In genomic region chr6:23836694-23837093, GRCm38 (mm10) we compare ENCODE assay signal across 29 mouse cellular contexts. TPM values are rescaled to one million over a fixed set of nuclear protein-coding genes. Genes with fewer than 3 reads are reported as not detected.
DNase-seq lines count a peak whose midpoint lies in the region; ATAC-seq and TF ChIP-seq lines count a peak whose summit lies in the region.
"Had no signal": no experiment of that assay in that cellular context is flagged by ENCODE, and none has a peak within 500 bp of the region (broad histone marks: within the 10 kb centered on the region; RNA-seq: fewer than 3 reads in every experiment).

No protein-coding gene starts in this region.

- intact Hi-C loops in left cerebral cortex, adult 2 months (cut with DNase I) = loop anchor here (10.0 kb wide), 1 partner anchor 342 kb away; no protein-coding TSS in a partner anchor
- intact Hi-C loops in left cerebral cortex, postnatal 25 days (cut with DNase I) = no loop called here

- H3K4me1 ChIP-seq in hindbrain, embryonic 16.5 days (ENCODE audit: control insufficient read depth, insufficient read depth, low read depth, low read length) = no peaks in the 10 kb centered on the region
- H3K4me1 ChIP-seq in hindbrain, embryonic 13.5 days (replicated peaks) = peaks cover 16% of the 10 kb centered on the region
- H3K4me1 ChIP-seq: embryonic facial prominence, embryonic 12.5 days; liver, embryonic 13.5 days had no signal

- no peak for ATAC-seq in hindbrain, embryonic 16.5 days
- no peak for ATAC-seq in hindbrain, embryonic 13.5 days (ENCODE audit: low FRiP score)
- ATAC-seq: forebrain, embryonic 14.5 days; inflammation-experienced regulatory T-cells, adult 6 months; midbrain, embryonic 16.5 days had no signal

- H3K9me3 ChIP-seq in hindbrain, embryonic 16.5 days (ENCODE audit: control insufficient read depth, low read length) = no peaks in the 10 kb centered on the region
- H3K9me3 ChIP-seq in hindbrain, embryonic 13.5 days = no peaks in the 10 kb centered on the region
- H3K9me3 ChIP-seq: embryonic facial prominence, embryonic 12.5 days; limb, embryonic 13.5 days; liver, embryonic 13.5 days; neural tube, embryonic 13.5 days had no signal

- WGBS in hindbrain, embryonic 16.5 days = 52% methylated on average over 2 of the region's 2 CpGs
- 57% methylated on average over 2 of the region's 2 CpGs for WGBS in hindbrain, embryonic 13.5 days

- no peaks in the 10 kb centered on the region for H3K36me3 ChIP-seq in hindbrain, embryonic 16.5 days (ENCODE audit: control insufficient read depth, insufficient read depth, low read length)
- H3K36me3 ChIP-seq in hindbrain, embryonic 13.5 days = no peaks in the 10 kb centered on the region
- H3K36me3 ChIP-seq: embryonic facial prominence, embryonic 12.5 days; G1E; limb, embryonic 13.5 days; liver, embryonic 13.5 days; neural tube, embryonic 13.5 days had no signal

- H3K4me2 ChIP-seq in hindbrain, embryonic 16.5 days (ENCODE audit: low read length) = peak overlapping the region; percentile 89
- H3K4me2 ChIP-seq in hindbrain, embryonic 13.5 days = no peak overlapping the region
- H3K4me2 ChIP-seq: embryonic facial prominence, embryonic 12.5 days; heart, embryonic 11.5 days; limb, embryonic 13.5 days; liver, embryonic 13.5 days; midbrain, embryonic 11.5 days had no signal

- no peak overlapping the region; the same call in none of the 2 replicates for H3K4me3 ChIP-seq in hindbrain, embryonic 16.5 days (ENCODE audit: low read length)
- H3K4me3 ChIP-seq in hindbrain, embryonic 13.5 days = no peak overlapping the region
- H3K4me3 ChIP-seq in left cerebral cortex, adult 2 months = peak overlapping the region; percentile 75
- H3K4me3 ChIP-seq: embryonic facial prominence, embryonic 12.5 days; gastrocnemius, adult 2 months; limb, embryonic 13.5 days; liver, embryonic 13.5 days; myocyte; neural tube, embryonic 13.5 days had no signal

- peak; percentile 27 for DNase-seq in cerebellum, adult 8-10 months
- DNase-seq in cerebellum, adult 9-10 months = no peak
- no peak for DNase-seq in left cerebral cortex, adult 2 months (ENCODE audit: extremely low spot score in 1 of 2, low spot score in 2 of 2)
- DNase-seq in left cerebral cortex, postnatal 25 days (ENCODE audit: low spot score in 2 of 2) = no peak
- peak; percentile 68 for DNase-seq in brain, adult 2 months (ENCODE audit: low read depth, low spot score)
- DNase-seq: adrenal gland, adult 8-10 months; embryo, embryonic 11 days; gastrocnemius, adult 2 months; gastrocnemius, postnatal 36 days; heart, adult 18-20 months; heart, postnatal 36 days; kidney, adult 11 months; liver, embryonic 13.5 days; lung, adult 18-20 months; retina, postnatal 1 day; right cerebral cortex, postnatal 14 days; thymus, postnatal 4 days had no signal

- H3K27ac ChIP-seq in hindbrain, embryonic 16.5 days (ENCODE audit: low read depth, low read length) = no peak overlapping the region
- no peak overlapping the region for H3K27ac ChIP-seq in hindbrain, embryonic 13.5 days
- H3K27ac ChIP-seq in left cerebral cortex, adult 2 months = peak overlapping the region; percentile 13; the same call in 1 of the 2 replicates
- H3K27ac ChIP-seq: embryonic facial prominence, embryonic 12.5 days; gastrocnemius, adult 2 months; limb, embryonic 13.5 days; liver, embryonic 13.5 days; neural tube, embryonic 13.5 days had no signal

- no peak overlapping the region for H3K9ac ChIP-seq in hindbrain, embryonic 16.5 days (ENCODE audit: low read depth, low read length)
- no peak overlapping the region for H3K9ac ChIP-seq in hindbrain, embryonic 13.5 days
- H3K9ac ChIP-seq: embryonic facial prominence, embryonic 12.5 days; limb, embryonic 13.5 days; liver, embryonic 13.5 days; neural tube, embryonic 13.5 days had no signal

- no peaks in the 10 kb centered on the region; the same call in 1 of the 2 replicates for H3K27me3 ChIP-seq in hindbrain, embryonic 16.5 days (replicated peaks; ENCODE audit: control insufficient read depth, insufficient read depth, low read length)
- peaks cover 50% of the 10 kb centered on the region for H3K27me3 ChIP-seq in hindbrain, embryonic 13.5 days

- no peak for TF ChIP-seq CTCF in left cerebral cortex, adult 2 months (IDR thresholded peaks at IDR 0.05)

RNA-seq across cellular contexts. Expression of gene Cadps2, which starts 2.5 kb away (rescaled TPM):
- 12.0 and 12.4 TPM in 2 replicates for polyA plus RNA-seq in hindbrain, embryonic 16.5 days (2015; fragmentation: Nextera tagmentation; extraction: Ambion mirVana)
- polyA plus RNA-seq in hindbrain, embryonic 13.5 days (2015; fragmentation: Nextera tagmentation; extraction: Ambion mirVana) = 4.4 and 4.7 TPM in 2 replicates
- 10 to 100 TPM; 82.4 to 91.4 TPM for total RNA-seq in left cerebral cortex, adult 2 months (2021)
- total RNA-seq in left cerebral cortex, postnatal 25 days (2021) = 10 to 100 TPM; 85.8 to 90.7 TPM
- polyA plus RNA-seq: G1E; inflammation-experienced regulatory T-cells, adult 6 months had no signal

Comparison
In these comparisons a context has a peak if more than half of its experiments do, and no peak if none do; other contexts are left out.
1. DNase-seq: peak in cerebellum, adult 8-10 months (single experiment) and brain, adult 2 months (single experiment); none in cerebellum, adult 9-10 months (single experiment), left cerebral cortex, adult 2 months (0 of 2) and left cerebral cortex, postnatal 25 days (0 of 2).